Mouse (Mus musculus) embryonic facial prominence, embryonic 11.5 days (tissue): ENCODE data around the gene Tns2. TPM values are rescaled to one million over a fixed set of nuclear protein-coding genes. Genes with fewer than 3 reads are reported as not detected.
"Not testable (repeated sequence)": the region's sequence is repeated elsewhere in the genome, so short reads cannot be mapped to it uniquely, and the experiment has no call there.

Experiments
- ATAC-seq: fragments of 200-750 bp; cut with Nextera tagmentation; replicated peaks from 2 replicates; pipeline ENCODE4 v1.8.0; 2017; ENCODE audit warnings: low read depth; ENCODE audit not compliant: insufficient number of reproducible peaks, low FRiP score, low TSS enrichment
- DNase-seq: peaks from one replicate; pipeline ENCODE4 v3.0.0-alpha.2; 2015; ENCODE audit warnings: low spot score
- H3K27ac ChIP-seq: fragments of 300-500 bp; sonication (generic); replicated peaks from 2 replicates; pipeline ENCODE4 v1.5.1; 2014; ENCODE audit warnings: mild to moderate bottlenecking, low read depth, low read length, control low read depth
- H3K27me3 ChIP-seq: fragments of 300-500 bp; sonication (generic); 2 replicates; pipeline ENCODE4 v1.6.1; 2014; ENCODE audit warnings: mild to moderate bottlenecking, low read length, moderate library complexity, mixed read lengths; ENCODE audit not compliant: control insufficient read depth, insufficient read depth
- H3K36me3 ChIP-seq: fragments of 300-500 bp; sonication (generic); replicated peaks from 2 replicates; pipeline ENCODE4 v1.6.1; 2014; ENCODE audit warnings: low read depth, mild to moderate bottlenecking, low read length, moderate library complexity, mixed read lengths; ENCODE audit not compliant: control insufficient read depth, insufficient read depth
- H3K4me1 ChIP-seq: fragments of 300-500 bp; sonication (generic); 2 replicates; pipeline ENCODE4 v1.6.1; 2014; ENCODE audit warnings: low read length, mixed read lengths; ENCODE audit not compliant: control insufficient read depth, insufficient read depth
- H3K4me2 ChIP-seq: fragments of 300-500 bp; sonication (generic); 2 replicates; pipeline ENCODE4 v1.6.1; 2014; ENCODE audit warnings: low read depth, mild to moderate bottlenecking, control low read depth, low read length, moderate library complexity
- H3K4me3 ChIP-seq: fragments of 300-500 bp; sonication (generic); 2 replicates; pipeline ENCODE4 v1.5.1; 2014; ENCODE audit warnings: low read depth, low read length, control low read depth
- H3K9ac ChIP-seq: fragments of 300-500 bp; sonication (generic); replicated peaks from 2 replicates; pipeline ENCODE4 v1.6.1; 2014; ENCODE audit warnings: mild to moderate bottlenecking, control low read depth, low read length
- H3K9me3 ChIP-seq: fragments of 300-500 bp; sonication (generic); replicated peaks from 2 replicates; pipeline ENCODE4 v1.6.1; 2016; ENCODE audit warnings: mild to moderate bottlenecking, low read length, inconsistent platforms, mixed read lengths; ENCODE audit not compliant: control insufficient read depth
- WGBS: fragments of 180-500 bp; shearing (Covaris S2); extraction: QIAGEN DNeasy Blood & Tissue Kit; methylation state at CpG from one replicate; pipeline ENCODE4 v1.1.7; 2014; 5-methylcytosine and 5-hydroxymethylcytosine counted together
- polyA plus RNA-seq: library from polyadenylated mRNA; unstranded; fragments of >200 nt; fragmentation: Nextera tagmentation; extraction: Ambion mirVana; gene quantifications from 2 replicates; pipeline ENCODE4 v1.2.1, GENCODE M21; 2014

Tns2 gene
- polyA plus RNA-seq, 1 experiment from 2014 or later: 14.0 TPM

DNA sequence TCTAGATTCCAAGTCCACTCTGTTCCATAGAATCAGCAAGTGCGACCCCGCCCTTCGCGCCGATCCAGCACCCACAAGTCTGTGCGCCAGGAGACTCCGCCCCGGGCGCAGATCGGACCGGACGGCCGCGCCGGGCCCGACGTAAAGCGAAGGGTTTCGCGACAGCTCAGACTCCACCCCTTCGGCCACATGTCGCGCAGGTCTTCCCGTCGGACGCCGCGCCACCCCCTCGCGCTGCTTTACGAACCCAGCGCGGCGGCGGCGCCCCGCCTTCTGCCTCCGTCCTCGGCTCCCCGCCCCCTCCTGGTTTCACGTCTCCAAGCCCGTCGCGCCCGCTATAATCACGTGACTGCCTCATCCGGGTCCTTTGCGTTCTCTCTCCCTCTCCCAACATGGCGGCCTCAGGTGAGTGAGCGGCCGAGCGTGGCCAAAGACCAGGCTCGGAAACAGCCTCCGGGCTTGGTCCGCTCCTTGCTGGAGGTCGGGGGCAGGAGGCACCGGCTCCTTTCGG, 26.6 kb upstream of the Tns2 start, which contains the start of gene Eif4b:
Gene Eif4b, plus strand, starts transcription at position 215 of the 511 bp plus-strand sequence.
- H3K4me2 ChIP-seq: peak within 1 kb of the TSS; percentile 69
- H3K27me3 ChIP-seq: no peaks in the 10 kb centered on the region
- no peaks in the 10 kb centered on the region for H3K36me3 ChIP-seq
- peak within 1 kb of the TSS; percentile 96 for H3K9ac ChIP-seq
- peaks cover 2% of the 10 kb centered on the region; the same call in 1 of the 2 replicates for H3K4me1 ChIP-seq
- no peaks in the 10 kb centered on the region for H3K9me3 ChIP-seq
- H3K27ac ChIP-seq: peak within 1 kb of the TSS; percentile 93
- ATAC-seq (peak; percentile 90), DNase-seq (peak; percentile 100)
- WGBS: under 1% methylated on average over 58 of the region's 58 CpGs
- peak within 1 kb of the TSS; percentile 88 for H3K4me3 ChIP-seq

DNA sequence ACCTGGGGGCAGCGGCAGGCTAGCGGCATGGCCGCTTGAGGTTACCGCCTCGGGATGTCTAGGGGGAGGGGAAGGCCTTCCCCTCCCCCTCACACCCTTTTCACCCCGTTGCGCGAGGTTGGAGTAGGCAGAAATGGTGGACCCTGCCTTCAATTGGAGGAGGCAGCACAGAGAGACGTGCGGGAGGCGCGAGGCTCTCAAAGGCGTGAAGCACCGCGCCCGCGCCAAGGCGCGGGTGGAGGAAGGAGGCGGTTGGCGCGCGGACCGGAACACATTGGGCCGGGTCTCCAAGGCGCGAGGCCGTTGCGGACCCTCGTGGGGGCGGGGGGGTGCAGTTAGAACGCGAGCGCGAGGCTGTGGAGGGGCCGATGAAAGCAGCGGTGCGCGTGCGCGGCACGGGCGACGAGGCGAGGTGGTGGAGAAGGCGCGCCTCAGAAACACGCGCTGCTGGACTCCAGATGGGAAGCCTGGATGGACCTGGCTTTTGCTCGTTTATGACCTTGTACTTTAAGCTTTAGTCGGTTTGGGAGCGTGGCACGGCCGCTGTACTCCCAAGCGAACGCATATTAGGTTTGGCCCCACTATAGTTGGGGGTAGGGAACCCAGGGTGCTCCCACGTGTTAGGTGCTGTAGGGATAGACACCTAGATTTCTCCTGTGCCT, 26.0 kb upstream of the Tns2 start:
- peak; percentile 57 for ATAC-seq
- peak overlapping the region; percentile 93 for H3K27ac ChIP-seq

DNA sequence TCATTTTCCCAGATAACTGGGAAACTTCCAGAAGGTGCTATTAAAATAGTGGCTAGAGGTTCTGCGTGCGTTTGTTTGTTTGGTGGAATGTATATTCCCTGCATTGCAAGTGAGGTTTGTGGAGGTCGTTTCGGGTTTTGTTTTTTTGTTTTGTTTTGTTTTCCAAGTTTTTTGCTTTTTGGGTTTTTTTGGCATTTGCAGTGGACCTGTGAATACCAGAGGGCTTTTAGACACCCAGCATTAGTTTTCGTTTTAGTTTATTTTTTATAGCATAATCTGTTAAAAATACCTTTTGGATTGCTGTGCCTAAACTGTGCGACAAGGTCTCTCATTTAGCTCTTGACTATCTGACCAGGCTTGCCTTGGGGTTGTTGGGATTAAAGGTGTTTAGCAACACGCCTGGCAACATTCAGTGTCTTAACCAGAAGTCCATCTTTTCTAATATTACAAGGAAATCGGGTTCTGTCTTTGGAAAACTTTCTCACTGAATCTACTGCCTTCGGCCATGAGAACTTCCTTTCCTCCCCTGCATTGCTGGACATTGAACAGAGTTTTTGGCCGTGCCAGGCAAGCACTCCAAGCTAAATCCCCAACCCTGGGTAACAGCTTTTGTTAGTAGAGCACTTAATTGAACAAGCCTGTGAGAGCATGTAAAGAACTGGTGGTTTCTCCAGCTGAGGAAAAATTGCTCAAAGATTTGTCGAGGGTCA, 25.2 kb upstream of the Tns2 start:
- H3K9ac ChIP-seq: peak overlapping the region; percentile 96
- peaks cover 2% of the 10 kb centered on the region; the same call in 1 of the 2 replicates for H3K4me1 ChIP-seq
- H3K27ac ChIP-seq: no peak overlapping the region
- ATAC-seq (no peak), DNase-seq (no peak)
- H3K27me3 ChIP-seq: no peaks in the 10 kb centered on the region
- peak overlapping the region; percentile 69 for H3K4me2 ChIP-seq
- H3K36me3 ChIP-seq: no peaks in the 10 kb centered on the region
- H3K9me3 ChIP-seq: no peaks in the 10 kb centered on the region
- WGBS: 9% methylated on average over 11 of the region's 11 CpGs
- peak overlapping the region; percentile 88 for H3K4me3 ChIP-seq

More for the DNA sequence above, 26.0 kb upstream of the Tns2 start:
- peak overlapping the region; percentile 69 for H3K4me2 ChIP-seq
- no peaks in the 10 kb centered on the region for H3K27me3 ChIP-seq
- H3K36me3 ChIP-seq: no peaks in the 10 kb centered on the region
- H3K9me3 ChIP-seq: no peaks in the 10 kb centered on the region
- H3K4me1 ChIP-seq: peaks cover 2% of the 10 kb centered on the region; the same call in 1 of the 2 replicates
- H3K4me3 ChIP-seq: peak overlapping the region; percentile 88
- DNase-seq: peak; percentile 73
- WGBS: under 1% methylated on average over 54 of the region's 57 CpGs
- H3K9ac ChIP-seq: peak overlapping the region; percentile 96

DNA sequence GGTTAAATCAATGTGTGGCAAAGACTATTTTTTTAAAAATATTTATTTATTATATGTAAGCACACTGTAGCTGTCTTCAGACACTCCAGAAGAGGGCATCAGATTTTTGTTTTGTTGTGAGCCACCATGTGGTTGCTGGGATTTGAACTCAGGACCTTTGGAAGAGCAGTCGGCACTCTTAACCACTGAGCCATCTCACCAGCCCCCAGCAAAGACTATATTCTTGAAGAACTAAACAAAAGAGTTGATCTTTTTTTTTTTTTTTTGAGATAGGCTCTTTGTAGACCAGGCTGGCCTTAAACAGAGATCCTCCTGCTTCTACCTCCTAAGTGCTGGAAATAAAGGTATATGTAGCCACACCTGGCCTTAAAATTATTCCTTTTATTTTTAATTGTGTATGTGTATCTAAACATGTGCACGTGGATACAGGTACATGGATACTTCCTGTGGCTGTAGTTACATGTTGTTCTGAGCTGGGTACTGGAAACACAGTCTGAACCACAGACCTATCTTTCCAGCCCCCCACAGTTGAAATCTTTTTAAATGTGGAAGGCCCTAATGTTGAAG, 23.0 kb upstream of the Tns2 start:
- 85% methylated on average over 2 of the region's 2 CpGs for WGBS
- ATAC-seq: no peak

DNA sequence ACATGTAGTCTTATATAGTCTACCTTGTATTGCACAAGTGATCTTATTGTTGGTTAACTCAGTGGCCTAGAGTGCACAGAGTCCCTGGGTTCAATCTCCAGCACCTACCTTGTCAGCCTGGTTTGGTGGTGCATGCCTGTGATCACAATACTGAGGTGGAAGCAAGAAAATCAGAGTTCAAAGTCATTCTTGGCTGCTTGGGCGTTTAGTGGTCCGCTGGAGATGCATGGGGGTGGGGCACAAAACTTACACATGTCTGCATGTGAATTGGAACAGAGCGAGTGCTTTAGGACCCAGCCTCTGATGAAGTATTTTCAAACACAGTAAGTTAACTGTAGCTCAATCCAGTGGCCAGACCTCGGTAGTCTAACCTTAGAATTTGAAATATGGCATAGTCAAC, 21.0 kb upstream of the Tns2 start:
- Histone ChIP-seq H3K27me3 (no peaks in the 10 kb centered on the region), H3K4me3 (no peak overlapping the region), H3K27ac (no peak overlapping the region), H3K36me3 (no peaks in the 10 kb centered on the region; the same call in 1 of the 2 replicates), H3K9ac (no peak overlapping the region), H3K9me3 (no peaks in the 10 kb centered on the region), H3K4me1 (peaks cover 2% of the 10 kb centered on the region; the same call in 1 of the 2 replicates), H3K4me2 (no peak overlapping the region)
- DNase-seq (no peak), ATAC-seq (no peak)
- WGBS: 84% methylated on average over 4 of the region's 4 CpGs

More for the DNA sequence above, 23.0 kb upstream of the Tns2 start:
- peaks cover 2% of the 10 kb centered on the region; the same call in 1 of the 2 replicates for H3K4me1 ChIP-seq
- no peak for DNase-seq
- no peak overlapping the region for H3K27ac ChIP-seq
- no peaks in the 10 kb centered on the region for H3K27me3 ChIP-seq
- no peak overlapping the region for H3K4me3 ChIP-seq
- H3K9ac ChIP-seq: no peak overlapping the region
- H3K36me3 ChIP-seq: no peaks in the 10 kb centered on the region
- no peaks in the 10 kb centered on the region for H3K9me3 ChIP-seq
- H3K4me2 ChIP-seq: no peak overlapping the region

DNA sequence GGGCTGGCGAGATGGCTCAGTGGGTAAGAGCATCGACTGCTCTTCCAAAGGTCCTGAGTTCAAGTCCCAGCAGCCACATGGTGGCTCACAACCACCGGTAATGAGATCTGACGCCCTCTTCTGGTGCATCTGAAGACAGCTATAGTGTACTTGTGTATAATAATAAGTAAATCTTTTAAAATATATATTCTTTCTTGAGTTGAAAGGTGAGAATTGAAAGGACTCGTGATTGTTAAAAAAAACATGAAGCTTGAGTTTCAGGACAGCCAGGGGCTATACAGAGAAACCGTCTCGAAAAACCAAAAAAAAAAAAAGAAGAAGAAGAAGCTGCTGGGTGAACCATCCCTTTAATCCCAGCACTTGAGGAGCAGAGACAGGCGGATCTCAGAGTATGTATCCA, 20.3 kb upstream of the Tns2 start:
- not testable (repeated sequence) for H3K27ac ChIP-seq, H3K9ac ChIP-seq, ATAC-seq, H3K4me1 ChIP-seq, H3K4me2 ChIP-seq, H3K27me3 ChIP-seq, H3K4me3 ChIP-seq, H3K36me3 ChIP-seq, H3K9me3 ChIP-seq, DNase-seq
- 79% methylated on average over 8 of the region's 8 CpGs for WGBS

DNA sequence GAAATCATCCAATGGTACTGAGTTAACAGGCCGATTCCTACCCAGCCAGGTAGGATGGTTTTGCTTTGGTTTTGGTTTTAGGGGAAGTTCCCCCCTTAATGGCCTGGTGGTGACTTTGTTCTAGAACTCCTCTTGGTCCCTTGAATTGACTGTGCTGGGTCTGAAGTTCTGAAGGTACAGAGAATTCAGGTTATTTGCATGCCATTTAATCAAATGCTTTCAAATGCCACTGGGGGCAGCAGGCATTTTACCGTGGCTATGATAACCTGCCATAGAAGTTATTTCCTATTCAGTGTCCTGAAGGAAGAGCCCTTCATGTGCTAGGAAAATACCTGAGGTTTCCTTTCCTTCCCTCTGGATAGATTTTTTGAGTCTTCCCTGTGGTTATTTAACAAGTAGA, 19.8 kb upstream of the Tns2 start:
- no peak overlapping the region for H3K9ac ChIP-seq
- H3K4me3 ChIP-seq: no peak overlapping the region
- no peaks in the 10 kb centered on the region for H3K9me3 ChIP-seq
- no peaks in the 10 kb centered on the region; the same call in 1 of the 2 replicates for H3K36me3 ChIP-seq
- no peaks in the 10 kb centered on the region for H3K27me3 ChIP-seq
- H3K4me2 ChIP-seq: no peak overlapping the region
- no peak for DNase-seq
- H3K4me1 ChIP-seq: no peaks in the 10 kb centered on the region; the same call in 1 of the 2 replicates
- H3K27ac ChIP-seq: no peak overlapping the region
- 76% methylated on average over 2 of the region's 2 CpGs for WGBS
- ATAC-seq: no peak
